Mouse (Mus musculus) ES-E14 (cell line): ENCODE measurements at regions not wholly inside any gene's neighbourhood (a gene's known extent, or its start where the extent isn't known, plus 50 kb on each side); places are given as distances from the start of the nearest gene placed in this dataset.

Experiments used
- DNase-seq: peaks from one replicate; pipeline ENCODE4 v3.0.0-alpha.2; 2013; ENCODE audit warnings: low read depth, low spot score
- H3K27ac ChIP-seq: 2 replicates; pipeline ENCODE4 v1.5.1; 2012; ENCODE audit warnings: low read depth, mild to moderate bottlenecking, low read length, moderate library complexity, mixed read lengths; ENCODE audit not compliant: poor library complexity, insufficient read depth, severe bottlenecking
- H3K36me3 ChIP-seq: 2 replicates; pipeline ENCODE4 v1.6.1; 2012; ENCODE audit warnings: mild to moderate bottlenecking, low read length, moderate library complexity, mixed read lengths; ENCODE audit not compliant: control insufficient read depth, poor library complexity, insufficient read depth, severe bottlenecking
- H3K4me1 ChIP-seq, 2 experiments: fragments of 150-350 bp in 1 of 2; sonication (generic) in 1 of 2; 2 replicates each; pipeline ENCODE4 v1.6.1; 2012; ENCODE audit warnings: low read length in 2 of 2, mild to moderate bottlenecking in 1 of 2, mixed read lengths in 1 of 2; ENCODE audit not compliant: control insufficient read depth in 2 of 2, insufficient read depth in 2 of 2, poor library complexity in 1 of 2
- H3K4me3 ChIP-seq, 2 experiments: fragments of 150-350 bp in 1 of 2; sonication (generic) in 1 of 2; 2 replicates each; pipeline ENCODE4 v1.5.1; 2012; ENCODE audit warnings: low read length in 2 of 2, low read depth in 1 of 2, mild to moderate bottlenecking in 1 of 2, mixed read lengths in 1 of 2; ENCODE audit not compliant: insufficient read depth in 1 of 2, poor library complexity in 1 of 2, severe bottlenecking in 1 of 2
- H3K9ac ChIP-seq: 2 replicates; pipeline ENCODE4 v1.6.1; 2012; ENCODE audit warnings: low read depth, mild to moderate bottlenecking, low read length, mixed read lengths; ENCODE audit not compliant: poor library complexity, insufficient read depth, severe bottlenecking
- H3K9me3 ChIP-seq: fragments of 150-350 bp; sonication (generic); 2 replicates; pipeline ENCODE4 v1.6.1; 2012; ENCODE audit warnings: low read depth, mild to moderate bottlenecking, low read length; ENCODE audit not compliant: control insufficient read depth, insufficient read depth
- CHD2 ChIP-seq: IDR thresholded peaks from 2 replicates; pipeline ENCODE4 v1.6.1; 2014; ENCODE audit warnings: mild to moderate bottlenecking, low read depth, low read length, inconsistent platforms
- HCFC1 ChIP-seq: IDR thresholded peaks from 2 replicates; pipeline ENCODE4 v1.6.1; 2012; ENCODE audit warnings: low read length, inconsistent platforms, borderline replicate concordance; ENCODE audit not compliant: insufficient read depth
- MAFK ChIP-seq: IDR thresholded peaks from 2 replicates; pipeline ENCODE4 v1.6.1; 2014; ENCODE audit warnings: mild to moderate bottlenecking, low read depth, low read length, inconsistent platforms; ENCODE audit not compliant: insufficient read depth
- ZC3H11A ChIP-seq: IDR thresholded peaks from 2 replicates; pipeline ENCODE4 v1.6.1; 2012; ENCODE audit warnings: low read depth, mild to moderate bottlenecking, inconsistent platforms, low read length, borderline replicate concordance
- ZNF384 ChIP-seq: IDR thresholded peaks from 2 replicates; pipeline ENCODE4 v1.6.1; 2012; ENCODE audit warnings: low read depth, low read length, inconsistent platforms
- in situ Hi-C, 2 experiments: fragments of 600-800 bp; cut with MboI; formaldehyde crosslinking; loops; one replicate each; pipeline ENCODE4 v1.15.1; 2025; ENCODE audit warnings: low sequenced_read_pairs in 2 of 2, inconsistent platforms in 1 of 2; ENCODE audit not compliant: unreplicated experiment in 2 of 2

- TF ChIP-seq CHD2 = no peak
- TF ChIP-seq HCFC1 = no peak
- TF ChIP-seq ZC3H11A = no peak
- TF ChIP-seq ZNF384 = no peak
- TF ChIP-seq MAFK = no peak
- in situ Hi-C loops = no loop called here
- peak; percentile 51 for DNase-seq
- H3K27ac ChIP-seq = no peak overlapping the region
- H3K9me3 ChIP-seq = no peaks in the 10 kb centered on the region
- H3K36me3 ChIP-seq = no peaks in the 10 kb centered on the region
- H3K9ac ChIP-seq = no peak overlapping the region
- peaks cover 10 to 11% of the 10 kb centered on the region in 2 experiments for H3K4me1 ChIP-seq
- H3K4me3 ChIP-seq = no peak overlapping the region
Observed at GRCm38 (mm10) chr1:88806960-88807359, 104.9 kb upstream of the Arl4c start.

GRCm38 (mm10) chr1:88807901-88808300 is 105.9 kb upstream of the Arl4c start:
- TF ChIP-seq ZC3H11A = no peak
- TF ChIP-seq HCFC1 = no peak
- no peak for TF ChIP-seq CHD2
- TF ChIP-seq ZNF384 = no peak
- no peak for TF ChIP-seq MAFK
- Histone ChIP-seq H3K36me3 (no peaks in the 10 kb centered on the region), H3K4me1 (peaks cover 11 to 13% of the 10 kb centered on the region in 2 experiments), H3K9me3 (no peaks in the 10 kb centered on the region), H3K27ac (no peak overlapping the region), H3K9ac (no peak overlapping the region), H3K4me3 (no peak overlapping the region)
- DNase-seq = no peak
- in situ Hi-C loops = no loop called here

GRCm38 (mm10) chr1:88808508-88808907 is 106.5 kb upstream of the Arl4c start:
- in situ Hi-C loops = no loop called here
- H3K9me3 ChIP-seq = no peaks in the 10 kb centered on the region
- TF ChIP-seq ZNF384 (no peak), MAFK (no peak), ZC3H11A (no peak), CHD2 (no peak), HCFC1 (no peak)
- peaks cover 13% of the 10 kb centered on the region in 2 experiments for H3K4me1 ChIP-seq
- H3K9ac ChIP-seq = no peak overlapping the region
- no peak overlapping the region for H3K4me3 ChIP-seq
- no peaks in the 10 kb centered on the region for H3K36me3 ChIP-seq
- H3K27ac ChIP-seq = no peak overlapping the region
- no peak for DNase-seq

GRCm38 (mm10) chr1:88809756-88810155 is 107.7 kb upstream of the Arl4c start:
- H3K9me3 ChIP-seq = no peaks in the 10 kb centered on the region
- H3K4me3 ChIP-seq = no peak overlapping the region
- no peak for TF ChIP-seq CHD2
- TF ChIP-seq MAFK = no peak
- TF ChIP-seq ZC3H11A = no peak
- no peak for TF ChIP-seq HCFC1
- no peak for TF ChIP-seq ZNF384
- H3K36me3 ChIP-seq = no peaks in the 10 kb centered on the region
- no peak overlapping the region for H3K9ac ChIP-seq
- no peak for DNase-seq
- H3K4me1 ChIP-seq = peaks cover 13% of the 10 kb centered on the region in 2 experiments
- H3K27ac ChIP-seq = no peak overlapping the region; the same call in 1 of the 2 replicates
- in situ Hi-C loops = no loop called here

- in situ Hi-C loops = no loop called here
Observed at GRCm38 (mm10) chr1:88813200-88813599, 111.2 kb upstream of the Arl4c start.

More at GRCm38 (mm10) chr1:88813200-88813599, 111.2 kb upstream of the Arl4c start:
- no peak overlapping the region for H3K9ac ChIP-seq
- TF ChIP-seq HCFC1 = no peak
- no peak for TF ChIP-seq MAFK
- TF ChIP-seq ZNF384 = no peak
- TF ChIP-seq ZC3H11A = no peak
- TF ChIP-seq CHD2 = no peak
- peaks cover 8 to 13% of the 10 kb centered on the region in 2 experiments for H3K4me1 ChIP-seq
- H3K36me3 ChIP-seq = no peaks in the 10 kb centered on the region
- no peak overlapping the region for H3K27ac ChIP-seq
- no peaks in the 10 kb centered on the region for H3K9me3 ChIP-seq
- no peak for DNase-seq
- no peak overlapping the region for H3K4me3 ChIP-seq
